Mouse (Mus musculus) midbrain, postnatal 0 days (tissue): Measurements from ENCODE around the gene Btnl10. TPM values are rescaled to one million over a fixed set of nuclear protein-coding genes. Genes with fewer than 3 reads are reported as not detected.

Experiments used
- ATAC-seq: fragments of 200-750 bp; cut with Nextera tagmentation; 2 replicates; pipeline ENCODE4 v1.8.0; 2017; ENCODE audit warnings: moderate number of reproducible peaks, mild to moderate bottlenecking, moderate TSS enrichment, moderate library complexity; ENCODE audit not compliant: low FRiP score
- DNase-seq: peaks from one replicate; pipeline ENCODE4 v3.0.0-alpha.2; 2015; ENCODE audit warnings: low spot score
- H3K27ac ChIP-seq: fragments of 300-500 bp; sonication (generic); 2 replicates; pipeline ENCODE4 v1.5.1; 2014; ENCODE audit warnings: low read depth, mild to moderate bottlenecking, low read length, mixed read lengths
- H3K27me3 ChIP-seq: fragments of 300-500 bp; sonication (generic); 2 replicates; pipeline ENCODE4 v1.6.1; 2014; ENCODE audit warnings: low read length, control low read depth, mixed read lengths; ENCODE audit not compliant: insufficient read depth
- H3K36me3 ChIP-seq: fragments of 300-500 bp; sonication (generic); 2 replicates; pipeline ENCODE4 v1.6.1; 2014; ENCODE audit warnings: low read length, control low read depth, mixed read lengths; ENCODE audit not compliant: insufficient read depth
- H3K4me1 ChIP-seq: fragments of 300-500 bp; sonication (generic); 2 replicates; pipeline ENCODE4 v1.6.1; 2014; ENCODE audit warnings: mild to moderate bottlenecking, control low read depth, antibody characterized with exemption, low read length, mixed read lengths; ENCODE audit not compliant: insufficient read depth
- H3K4me2 ChIP-seq: fragments of 300-500 bp; sonication (generic); 2 replicates; pipeline ENCODE4 v1.6.1; 2014; ENCODE audit warnings: low read depth, mild to moderate bottlenecking, low read length, mixed read lengths; ENCODE audit not compliant: poor library complexity, severe bottlenecking
- H3K4me3 ChIP-seq: fragments of 300-500 bp; sonication (generic); 2 replicates; pipeline ENCODE4 v1.5.1; 2014; ENCODE audit warnings: low read depth, mild to moderate bottlenecking, low read length, moderate library complexity
- H3K9ac ChIP-seq: fragments of 300-500 bp; sonication (generic); replicated peaks from 2 replicates; pipeline ENCODE4 v1.6.1; 2014; ENCODE audit warnings: mild to moderate bottlenecking, low read length, moderate library complexity, mixed read lengths; ENCODE audit not compliant: poor library complexity, severe bottlenecking
- H3K9me3 ChIP-seq: fragments of 300-500 bp; sonication (generic); 2 replicates; pipeline ENCODE4 v1.6.1; 2016; ENCODE audit warnings: low read length, control low read depth
- CTCF ChIP-seq: IDR thresholded peaks from 2 replicates; pipeline ENCODE4 v1.5.1; 2016; ENCODE audit warnings: antibody characterized with exemption, mild to moderate bottlenecking
- WGBS: fragments of 180-500 bp; shearing (Covaris S2); extraction: QIAGEN DNeasy Blood & Tissue Kit; methylation state at CpG from one replicate; pipeline ENCODE4 v1.1.7; 2014; 5-methylcytosine and 5-hydroxymethylcytosine counted together
- microRNA-seq: library from miRNA; unstranded; fragments of <30 nt; microRNA quantifications from one replicate; pipeline ENCODE4, GENCODE M21; 2016; ENCODE audit warnings: borderline number of aligned reads
- polyA plus RNA-seq: library from polyadenylated mRNA; unstranded; fragments of >200 nt; fragmentation: Nextera tagmentation; extraction: Ambion mirVana; gene quantifications from 2 replicates; pipeline ENCODE4 v1.2.1, GENCODE M21; 2015
- total RNA-seq: library from RNA; depleted of rRNA; stranded (reverse); fragments of >200 nt; gene quantifications from 2 replicates; pipeline ENCODE4 v1.2.3, GENCODE M21; 2014; rRNA removed

Btnl10 gene
- total and polyA plus RNA-seq, 2 experiments from 2014 or later: 0.16 TPM; not detected in 1

- no peak for TF ChIP-seq CTCF
- no peak overlapping the region for H3K4me3 ChIP-seq
- no peak overlapping the region for H3K9ac ChIP-seq
- DNase-seq (no peak), ATAC-seq (no peak)
- no peak overlapping the region for H3K27ac ChIP-seq
- no peaks in the 10 kb centered on the region for H3K27me3 ChIP-seq
- 99% methylated on average over 3 of the region's 3 CpGs for WGBS
- H3K4me2 ChIP-seq: no peak overlapping the region
- peaks cover 7% of the 10 kb centered on the region; the same call in 1 of the 2 replicates for H3K36me3 ChIP-seq
- H3K9me3 ChIP-seq: no peaks in the 10 kb centered on the region
- H3K4me1 ChIP-seq: no peaks in the 10 kb centered on the region
Measured at GRCm38 (mm10) chr11:58971796-58972195, 54.1 kb downstream of the Btnl10 start.

- WGBS: 84% methylated on average over 3 of the region's 3 CpGs
- no peak overlapping the region for H3K9ac ChIP-seq
- TF ChIP-seq CTCF: no peak
- H3K4me3 ChIP-seq: no peak overlapping the region
- H3K27me3 ChIP-seq: no peaks in the 10 kb centered on the region
- H3K4me1 ChIP-seq: peaks cover 6% of the 10 kb centered on the region
- H3K4me2 ChIP-seq: no peak overlapping the region
- H3K36me3 ChIP-seq: peaks cover 7% of the 10 kb centered on the region; the same call in 1 of the 2 replicates
- H3K9me3 ChIP-seq: no peaks in the 10 kb centered on the region
- ATAC-seq (no peak), DNase-seq (no peak)
- no peak overlapping the region for H3K27ac ChIP-seq
Measured at GRCm38 (mm10) chr11:58974414-58974813, 56.7 kb downstream of the Btnl10 start.

Small RNA genes lying within 50 kb of the gene (microRNA-seq; reads per million reads assigned to microRNA genes)
- not detected for gene Gm44313

Other genes starting within 250 kb of the Btnl10 start
- gene Olfr320, start 236.8 kb upstream of the Btnl10 start, total RNA-seq: not detected in 2 replicates
- not detected in 2 replicates for gene Olfr320, start 236.8 kb upstream of the Btnl10 start, polyA plus RNA-seq
- gene Olfr319, start 218.7 kb upstream of the Btnl10 start, total RNA-seq: not detected in 2 replicates
- gene Olfr319, start 218.7 kb upstream of the Btnl10 start, polyA plus RNA-seq: not detected in 2 replicates
- gene Olfr318, start 193.9 kb upstream of the Btnl10 start, total RNA-seq: not detected in 2 replicates
- not detected in 2 replicates for gene Olfr318, start 193.9 kb upstream of the Btnl10 start, polyA plus RNA-seq
- gene Olfr317, start 178.7 kb upstream of the Btnl10 start, total RNA-seq: 0.11 and 0.14 TPM in 2 replicates
- gene Olfr317, start 178.7 kb upstream of the Btnl10 start, polyA plus RNA-seq: 0.12 and 0.15 TPM in 2 replicates
- gene Olfr316, start 165.2 kb upstream of the Btnl10 start, total RNA-seq: not detected in 2 replicates
- not detected in 2 replicates for gene Olfr316, start 165.2 kb upstream of the Btnl10 start, polyA plus RNA-seq
- not detected in 2 replicates for gene Olfr315, start 144.7 kb upstream of the Btnl10 start, total RNA-seq
- gene Olfr315, start 144.7 kb upstream of the Btnl10 start, polyA plus RNA-seq: not detected in 2 replicates
- gene Olfr314, start 135.0 kb upstream of the Btnl10 start, total RNA-seq: not detected in 2 replicates
- not detected in 2 replicates for gene Olfr314, start 135.0 kb upstream of the Btnl10 start, polyA plus RNA-seq
- gene Fam183b, start 115.9 kb upstream of the Btnl10 start, total RNA-seq: 2.6 and 3.1 TPM in 2 replicates
- 17.3 and 17.7 TPM in 2 replicates for gene Fam183b, start 115.9 kb upstream of the Btnl10 start, polyA plus RNA-seq
- not detected in 2 replicates for gene Olfr313, start 102.9 kb upstream of the Btnl10 start, total RNA-seq
- not detected in 2 replicates for gene Olfr313, start 102.9 kb upstream of the Btnl10 start, polyA plus RNA-seq
- gene Olfr312, start 88.7 kb upstream of the Btnl10 start, total RNA-seq: not detected in 2 replicates
- not detected in 2 replicates for gene Olfr312, start 88.7 kb upstream of the Btnl10 start, polyA plus RNA-seq
- not detected in 2 replicates for gene Olfr311, start 78.7 kb upstream of the Btnl10 start, total RNA-seq
- not detected in 2 replicates for gene Olfr311, start 78.7 kb upstream of the Btnl10 start, polyA plus RNA-seq
- 13.6 and 20.2 TPM in 2 replicates for gene Gm12258, start 70.8 kb upstream of the Btnl10 start, total RNA-seq
- 10.5 and 13.5 TPM in 2 replicates for gene Gm12258, start 70.8 kb upstream of the Btnl10 start, polyA plus RNA-seq
- 10.1 and 14.9 TPM in 2 replicates for gene 2810021J22Rik, start 50.7 kb upstream of the Btnl10 start, total RNA-seq
- gene 2810021J22Rik, start 50.7 kb upstream of the Btnl10 start, polyA plus RNA-seq: 6.8 and 7.4 TPM in 2 replicates
- gene Zfp39, start 13.7 kb upstream of the Btnl10 start, total RNA-seq: 9.1 and 9.5 TPM in 2 replicates
- 5.3 and 7.5 TPM in 2 replicates for gene Zfp39, start 13.7 kb upstream of the Btnl10 start, polyA plus RNA-seq
- 925 and 964 TPM in 2 replicates for gene Rnf187, start 21.0 kb downstream of the Btnl10 start, total RNA-seq
- gene Rnf187, start 21.0 kb downstream of the Btnl10 start, polyA plus RNA-seq: 700 and 703 TPM in 2 replicates
- gene Hist3h2ba, start 31.0 kb downstream of the Btnl10 start, total RNA-seq: 552 and 1,117 TPM in 2 replicates
- gene Hist3h2ba, start 31.0 kb downstream of the Btnl10 start, polyA plus RNA-seq: 114 and 126 TPM in 2 replicates
- gene Hist3h2a, start 36.8 kb downstream of the Btnl10 start, total RNA-seq: 163 and 242 TPM in 2 replicates
- gene Hist3h2a, start 36.8 kb downstream of the Btnl10 start, polyA plus RNA-seq: 42.0 and 46.2 TPM in 2 replicates
- 2.2 and 6.2 TPM in 2 replicates for gene Trim17, start 36.8 kb downstream of the Btnl10 start, total RNA-seq
- gene Trim17, start 36.8 kb downstream of the Btnl10 start, polyA plus RNA-seq: 0.67 and 0.72 TPM in 2 replicates
- 23.7 and 27.8 TPM in 2 replicates for gene Trim11, start 60.2 kb downstream of the Btnl10 start, total RNA-seq
- 15.2 and 16.5 TPM in 2 replicates for gene Trim11, start 60.2 kb downstream of the Btnl10 start, polyA plus RNA-seq
- 2.1 and 4.0 TPM in 2 replicates for gene Obscn, start 218.5 kb downstream of the Btnl10 start, total RNA-seq
- 0.38 and 0.39 TPM in 2 replicates for gene Obscn, start 218.5 kb downstream of the Btnl10 start, polyA plus RNA-seq
- 8.1 and 14.3 TPM in 2 replicates for gene Iba57, start 245.8 kb downstream of the Btnl10 start, total RNA-seq
- 9.2 and 10.4 TPM in 2 replicates for gene Iba57, start 245.8 kb downstream of the Btnl10 start, polyA plus RNA-seq